Mouse (Mus musculus) testis, adult 2 months (tissue): ENCODE results near the gene Srebf1.

ENCODE experiments used
- CTCF ChIP-seq: fragments of 200-500 bp; IDR thresholded peaks from 2 replicates; pipeline ENCODE4 v1.5.1; 2012; ENCODE audit warnings: low read depth, mild to moderate bottlenecking, inconsistent platforms, low read length, moderate library complexity; ENCODE audit not compliant: control insufficient read depth, insufficient read depth, insufficient replicate concordance
- POLR2A ChIP-seq: fragments of 200-500 bp; IDR thresholded peaks from 2 replicates; pipeline ENCODE4 v1.6.1; 2012; ENCODE audit warnings: low read depth, mild to moderate bottlenecking, inconsistent platforms, low read length, moderate library complexity; ENCODE audit not compliant: control insufficient read depth

DNA sequence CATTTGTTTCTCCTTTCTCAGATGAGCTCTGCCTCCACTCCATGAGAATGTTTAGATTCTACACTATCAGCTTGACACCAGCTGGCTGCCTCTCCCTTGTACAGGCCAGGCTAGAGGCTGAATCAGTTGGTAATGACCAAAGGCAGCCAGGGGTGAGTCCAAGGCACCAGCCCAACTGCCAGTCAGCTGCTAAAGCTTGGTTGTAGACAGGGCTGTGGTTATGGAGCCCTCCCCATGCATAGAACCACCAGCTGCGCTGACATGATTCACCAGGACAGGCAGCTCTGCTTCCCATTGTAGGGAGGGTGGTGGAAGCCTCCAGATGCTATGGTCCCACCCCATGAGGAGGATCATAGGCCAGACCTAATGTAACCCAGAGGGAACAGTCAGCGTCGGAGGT lies 68.4 kb downstream of the Srebf1 start:
- no peak for TF ChIP-seq POLR2A
- TF ChIP-seq CTCF: no peak
